Mouse (Mus musculus): ENCODE measurements around the gene Gm45233.
"Not testable (repeated sequence)": the region's sequence is repeated elsewhere in the genome, so short reads cannot be mapped to it uniquely, and the experiment has no call there.

Gene Gm45233
- long read RNA-seq, experiment 1: 0 reads
- long read RNA-seq, experiment 2: 0 reads

DNA sequence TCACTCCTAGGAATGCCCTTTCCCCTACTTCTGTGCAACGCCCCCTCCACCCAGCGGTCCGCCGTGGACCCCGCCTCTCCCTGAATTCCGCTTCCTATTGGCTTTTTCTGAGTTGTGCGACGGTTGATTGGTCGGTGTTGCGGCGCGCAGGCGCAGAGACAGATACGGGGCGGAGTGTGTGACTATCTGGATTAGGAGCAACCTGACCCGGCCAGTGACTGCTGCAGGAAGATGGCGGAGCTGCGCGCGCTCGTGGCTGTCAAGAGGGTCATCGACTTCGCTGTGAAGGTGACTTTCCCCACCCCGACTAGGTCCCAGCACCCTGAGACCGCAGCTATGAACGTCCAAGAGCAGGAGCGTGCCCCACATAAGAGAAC lies at the start of gene Gm45233, which contains the start of gene Etfb:
Gene Gm45233, plus strand, starts transcription at position 212 of the 377 bp plus-strand sequence.
Gene Etfb, plus strand, starts transcription at position 167 of the 377 bp plus-strand sequence.
- intact Hi-C loops (cut with DNase I): loop anchor here (5.0 to 10.0 kb wide), 2 partner anchors 133 to 139 kb away; partner anchors contain the start of gene Zfp719

DNA sequence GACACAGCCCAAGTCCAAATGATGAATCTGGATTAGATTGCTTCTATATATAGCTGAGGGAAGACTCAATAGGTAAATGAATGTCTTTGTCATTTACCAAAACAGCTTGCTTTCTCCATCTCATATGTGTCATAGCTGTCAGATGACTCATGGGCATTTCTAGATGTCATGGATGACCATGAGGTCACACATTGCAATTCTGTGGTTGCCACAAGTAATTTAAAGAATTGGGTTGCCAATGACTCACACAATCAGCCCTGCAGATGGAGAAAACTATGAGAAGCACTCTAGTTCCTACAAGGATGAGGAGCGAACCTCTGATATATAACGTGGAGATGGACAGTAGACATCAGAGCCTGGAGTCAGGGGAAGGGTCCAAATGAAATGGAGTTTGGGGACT lies 44.4 kb upstream of the Gm45233 start:
- intact Hi-C loops (cut with DNase I): no loop called here

DNA sequence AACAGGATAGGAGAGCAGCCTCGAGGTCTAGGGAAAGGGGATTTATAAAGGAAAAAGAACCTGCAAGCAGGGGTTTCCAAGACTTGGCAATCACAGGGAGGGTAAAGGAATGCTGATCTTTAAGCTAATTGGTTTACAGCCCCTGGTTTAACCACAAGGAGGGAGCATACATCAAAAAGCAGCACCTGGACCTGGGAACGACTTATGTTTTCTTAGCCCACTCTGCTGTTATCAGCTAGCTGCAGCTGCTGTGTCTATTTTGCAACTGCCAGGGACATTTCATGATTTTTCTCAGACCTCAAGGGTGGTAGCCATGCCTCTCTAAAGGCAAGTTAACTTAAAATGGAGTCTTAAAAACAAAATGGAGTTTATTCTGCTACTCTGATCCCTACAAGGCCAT lies 41.2 kb upstream of the Gm45233 start:
- intact Hi-C loops (cut with DNase I): no loop called here

DNA sequence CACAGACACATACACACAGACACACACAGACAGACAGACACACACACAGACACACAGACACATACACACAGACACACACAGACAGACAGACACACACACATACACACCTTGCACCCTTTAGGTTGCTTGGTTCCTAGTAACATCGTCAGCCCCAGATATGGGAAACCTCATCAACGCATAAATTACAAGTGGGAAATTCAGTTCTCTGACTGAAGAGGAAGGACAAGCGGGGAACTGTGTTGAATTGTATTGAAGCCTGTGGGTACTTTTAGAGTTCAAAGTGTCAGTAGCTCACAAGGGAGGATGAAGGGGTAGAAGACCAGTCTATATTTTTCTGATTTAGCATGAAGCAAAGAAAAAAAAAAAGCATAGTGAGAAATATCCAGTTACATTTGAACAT lies 36.4 kb upstream of the Gm45233 start:
- intact Hi-C loops (cut with DNase I): no loop called here

- intact Hi-C loops (cut with DNase I): no loop called here
These were observed 35.8 kb upstream of the Gm45233 start, which contains the start of gene Siglecg for GRCm38 (mm10) chr7:43408131-43408553. TSS of gene Siglecg (plus strand) at chr7:43408204.

DNA sequence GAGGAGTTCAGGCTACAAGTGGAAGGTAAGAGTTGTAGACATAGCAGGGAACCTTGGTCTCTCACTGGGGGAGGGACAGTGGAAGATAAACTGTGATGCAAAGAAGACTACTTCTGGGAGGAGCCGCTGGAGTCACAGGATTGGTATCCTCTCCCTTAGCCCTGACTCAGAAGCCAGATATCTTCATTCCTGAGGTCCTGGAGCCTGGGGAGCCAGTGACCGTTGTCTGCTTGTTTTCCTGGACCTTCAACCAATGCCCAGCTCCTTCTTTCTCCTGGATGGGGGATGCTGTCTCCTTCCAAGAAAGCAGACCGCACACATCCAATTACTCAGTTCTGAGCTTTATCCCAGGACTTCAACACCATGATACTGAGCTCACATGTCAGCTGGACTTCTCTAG lies 34.8 kb upstream of the Gm45233 start:
- intact Hi-C loops (cut with DNase I): no loop called here

DNA sequence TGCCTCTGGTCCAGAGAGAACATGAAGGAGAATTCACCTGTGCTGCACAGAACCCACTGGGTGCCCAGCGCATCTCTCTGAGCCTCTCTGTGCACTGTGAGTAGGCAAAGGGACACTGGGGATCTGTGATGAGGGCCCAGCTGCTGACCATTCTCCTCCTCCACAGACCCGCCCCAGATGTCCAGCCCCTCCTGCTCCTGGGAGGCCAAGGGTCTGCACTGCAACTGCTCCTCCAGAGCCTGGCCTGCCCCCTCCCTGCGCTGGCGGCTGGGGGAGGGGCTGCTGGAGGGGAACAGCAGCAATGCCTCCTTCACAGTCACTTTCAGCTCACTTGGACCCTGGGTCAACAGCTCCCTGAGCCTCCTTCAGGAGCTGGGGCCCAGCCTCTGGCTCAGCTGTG lies 32.2 kb upstream of the Gm45233 start:
- intact Hi-C loops (cut with DNase I): not testable (repeated sequence)

- intact Hi-C loops (cut with DNase I): no loop called here
These were observed 26.6 kb upstream of the Gm45233 start for GRCm38 (mm10) chr7:43417298-43417697.

DNA sequence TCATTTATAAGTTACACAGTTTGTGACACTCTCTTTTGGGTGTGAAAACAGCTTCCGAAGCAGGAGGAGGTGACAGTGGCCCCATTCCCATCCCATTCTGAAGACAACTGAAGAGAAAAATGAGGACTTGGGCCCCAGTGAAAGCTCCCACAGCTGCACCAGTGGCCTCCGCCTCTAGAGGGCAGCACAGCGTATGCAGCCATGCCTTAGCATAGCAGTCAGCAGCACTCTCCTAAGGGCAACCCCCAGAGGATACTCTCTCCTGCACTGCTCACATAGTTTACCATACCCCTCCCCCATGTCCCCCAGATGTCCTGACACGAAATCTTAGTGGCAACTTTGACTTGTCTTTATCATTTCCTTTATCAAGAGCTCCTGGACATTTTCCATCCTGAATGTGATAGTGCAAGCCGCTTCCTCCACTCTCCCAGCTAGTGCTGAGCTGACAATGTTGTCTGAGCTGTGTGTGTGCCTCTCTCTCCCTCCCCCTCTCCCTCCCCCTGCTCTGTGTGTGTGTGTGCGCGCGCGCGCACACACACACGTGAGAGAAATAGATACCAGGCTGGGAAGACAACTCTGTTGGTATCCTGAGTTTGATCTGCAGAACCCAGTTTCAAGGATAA lies 20.8 kb upstream of the Gm45233 start:
- intact Hi-C loops (cut with DNase I): loop anchor here (2.0 kb wide), 1 partner anchor 44 kb away; no protein-coding TSS in a partner anchor

DNA sequence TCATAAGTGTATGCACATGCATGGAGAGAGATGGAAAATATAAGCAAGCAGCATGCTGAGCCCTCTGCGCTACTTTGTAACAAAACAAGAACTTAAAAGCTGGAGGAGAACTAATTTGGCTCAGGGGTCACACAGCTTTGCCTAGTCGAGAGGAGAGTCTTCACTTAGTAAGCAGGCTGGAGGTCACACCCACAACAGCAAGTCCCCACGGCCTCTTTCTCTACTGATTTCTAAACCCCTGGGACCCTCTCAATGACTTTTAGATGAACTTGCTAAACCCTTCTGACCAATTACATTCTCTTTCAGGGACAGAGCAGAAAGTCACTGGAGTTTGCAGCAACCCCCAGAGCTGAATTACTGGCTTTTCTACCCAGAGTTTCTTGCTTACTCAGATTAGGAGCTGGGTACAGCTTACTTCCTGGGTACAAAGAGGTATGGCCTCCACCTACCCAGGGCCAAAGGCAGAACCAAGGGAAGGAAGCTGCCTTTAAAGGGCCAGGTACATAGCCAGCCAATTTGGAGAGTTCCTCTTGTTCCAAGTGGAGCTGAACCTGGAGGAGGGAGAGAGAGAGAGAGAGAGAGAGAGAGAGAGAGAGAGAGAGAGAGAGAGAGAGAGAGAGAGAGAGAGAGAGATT lies 19.8 kb upstream of the Gm45233 start:
- intact Hi-C loops (cut with DNase I): loop anchor here (2.0 kb wide), 1 partner anchor 43 kb away; no protein-coding TSS in a partner anchor

DNA sequence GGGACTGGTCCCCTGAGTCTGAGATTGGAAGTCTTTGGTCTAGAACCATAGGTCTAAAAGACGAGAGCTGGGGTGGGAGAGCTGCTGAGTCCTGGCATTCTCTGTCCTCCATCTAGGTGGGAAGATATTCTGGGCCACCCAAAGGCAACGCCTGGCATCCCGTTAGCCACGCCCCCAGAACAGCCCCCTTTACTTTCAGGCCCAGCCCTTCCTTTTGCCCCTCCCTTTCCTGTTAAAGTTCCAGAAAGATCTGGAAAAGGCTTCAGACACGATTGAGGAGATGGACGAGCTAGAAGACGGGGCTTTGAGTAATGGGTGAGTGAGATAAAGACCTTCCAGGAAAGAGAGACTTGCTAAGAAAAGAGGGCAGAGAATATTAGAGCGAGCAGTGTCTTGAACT lies 16.5 kb upstream of the Gm45233 start, which contains the start of gene Lim2:
Gene Lim2, plus strand, starts transcription at position 265 of the 400 bp plus-strand sequence.
- intact Hi-C loops (cut with DNase I): no loop called here

- intact Hi-C loops (cut with DNase I): no loop called here
These were observed 14.4 kb upstream of the Gm45233 start for GRCm38 (mm10) chr7:43429500-43429899.

GRCm38 (mm10) chr7:43432891-43433290 lies 11.0 kb upstream of the Gm45233 start:
- intact Hi-C loops (cut with DNase I): no loop called here

DNA sequence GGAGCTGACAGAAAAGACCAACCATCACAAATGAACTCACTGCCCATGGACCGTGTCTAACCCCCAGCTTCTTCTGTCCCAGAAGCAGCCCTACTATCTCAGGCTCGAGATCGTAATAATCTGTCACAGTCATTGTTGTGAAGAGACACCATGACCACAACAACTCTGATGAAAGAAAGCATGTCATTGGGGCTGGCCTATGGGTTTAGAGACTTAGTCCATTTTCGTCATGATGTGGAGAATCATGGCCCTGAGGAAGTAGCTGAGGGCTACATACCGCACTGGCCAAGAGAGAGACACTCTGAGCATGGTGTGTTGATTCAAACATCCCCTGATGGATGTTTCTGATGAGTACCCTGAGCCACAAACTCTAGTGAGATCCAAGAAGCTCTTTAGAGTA lies 9.3 kb upstream of the Gm45233 start:
- intact Hi-C loops (cut with DNase I): no loop called here

- intact Hi-C loops (cut with DNase I): no loop called here
These were observed 7.3 kb upstream of the Gm45233 start, which contains the start of gene Nkg7 for GRCm38 (mm10) chr7:43436341-43437255. TSS of gene Nkg7 (plus strand) at chr7:43437073.

DNA sequence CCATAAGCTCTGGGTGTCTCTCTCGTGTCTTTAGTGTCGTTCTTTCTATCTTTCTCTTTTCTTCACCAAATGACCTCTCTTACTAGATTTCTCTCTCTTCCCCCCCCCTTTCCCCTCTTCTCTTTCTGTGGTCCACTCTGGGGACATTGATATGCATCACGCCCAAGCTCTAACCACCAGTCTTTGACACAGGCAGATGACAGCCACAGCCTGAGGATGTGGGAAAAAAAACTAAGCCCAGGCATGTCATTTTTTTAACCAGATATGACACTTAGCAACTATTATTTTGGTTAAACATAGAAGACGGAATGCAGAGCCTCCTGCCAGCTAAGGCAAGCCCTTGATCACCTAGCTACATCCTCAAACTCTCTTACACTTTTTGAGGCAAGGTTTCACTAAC lies 5.3 kb upstream of the Gm45233 start:
- intact Hi-C loops (cut with DNase I): no loop called here

GRCm38 (mm10) chr7:43440482-43440881 lies 3.4 kb upstream of the Gm45233 start, which contains the start of gene Cldnd2:
TSS of gene Cldnd2 (plus strand) at chr7:43440782.
- intact Hi-C loops (cut with DNase I): loop anchor here (5.0 to 10.0 kb wide), 2 partner anchors 136 to 137 kb away; partner anchors contain the start of gene Zfp719

- intact Hi-C loops (cut with DNase I): loop anchor here (5.0 to 10.0 kb wide), 2 partner anchors 136 kb away; partner anchors contain the start of gene Zfp719
These were observed 2.9 kb upstream of the Gm45233 start for GRCm38 (mm10) chr7:43441071-43441470.

DNA sequence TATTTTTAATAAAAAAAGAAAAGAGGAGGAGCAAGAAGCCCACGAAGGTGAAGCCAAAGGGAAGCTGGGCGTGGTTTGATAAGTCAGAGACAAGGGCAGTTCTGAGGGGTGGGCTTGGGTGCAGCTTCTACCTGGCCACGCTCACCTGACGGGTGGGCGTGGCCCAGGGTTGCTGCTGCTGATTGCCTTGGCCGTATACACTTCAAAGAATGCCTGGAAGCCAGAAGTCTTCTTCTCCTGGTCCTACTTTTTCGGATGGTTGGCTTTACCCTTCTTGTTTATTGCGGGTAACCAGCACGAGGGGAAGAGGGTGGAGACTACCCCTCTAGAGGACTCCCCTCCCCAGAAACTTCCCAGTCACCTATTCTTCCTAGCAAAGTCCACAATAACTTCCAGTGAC lies 1.2 kb upstream of the Gm45233 start:
- intact Hi-C loops (cut with DNase I): loop anchor here (5.0 to 10.0 kb wide), 2 partner anchors 135 to 138 kb away; partner anchors contain the start of gene Zfp719

DNA sequence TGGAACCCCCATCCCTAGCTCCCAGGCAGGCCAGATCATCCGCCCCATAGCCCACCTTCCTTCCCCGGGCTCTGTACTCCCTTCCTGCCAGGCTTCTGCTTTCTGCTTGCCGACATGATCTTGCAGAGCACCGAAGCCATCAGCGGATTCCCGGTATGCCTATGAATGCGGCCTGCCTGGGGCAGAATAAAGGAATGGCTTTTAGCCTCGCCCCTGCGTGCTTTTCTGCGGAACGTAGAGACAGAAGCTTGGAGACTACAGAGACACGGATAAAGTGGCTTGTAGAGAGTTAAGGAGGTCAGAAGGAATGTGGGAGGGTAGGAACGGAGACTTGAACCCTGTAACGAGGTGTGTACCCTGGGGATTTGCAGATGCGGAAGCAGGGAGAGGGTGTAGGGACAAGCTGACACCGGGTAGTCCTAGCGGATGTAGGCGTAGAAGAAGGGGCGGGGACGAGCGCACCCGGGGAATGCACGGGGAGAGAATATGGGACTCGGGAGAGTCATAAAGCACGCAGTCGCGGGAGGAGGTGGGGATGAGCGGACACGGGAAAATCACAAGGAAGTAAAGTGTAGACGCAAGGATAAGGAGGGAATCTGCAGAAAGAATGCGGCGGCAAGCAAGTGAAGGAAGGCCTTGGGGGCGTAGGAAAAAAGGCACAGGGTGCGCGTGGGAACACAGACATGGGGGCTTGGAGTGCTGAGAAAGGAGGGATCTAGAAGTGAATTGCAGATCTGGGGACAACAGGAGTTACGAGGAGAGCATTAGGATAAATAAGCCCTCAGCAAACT lies 607 bp upstream of the Gm45233 start:
- intact Hi-C loops (cut with DNase I): loop anchor here (5.0 to 10.0 kb wide), 2 partner anchors 134 to 139 kb away; partner anchors contain the start of gene Zfp719

Measured in adrenal gland (tissue).